Mouse (Mus musculus): ENCODE data around the gene Tanc1. TPM values are rescaled to one million over a fixed set of nuclear protein-coding genes. Genes with fewer than 3 reads are reported as not detected.

Gene Tanc1
- polyA plus RNA-seq, 1 experiment from 2014 or later: 8.5 TPM

- H3K4me2 ChIP-seq: no peak overlapping the region
- H3K36me3 ChIP-seq: no peaks in the 10 kb centered on the region
- H3K27me3 ChIP-seq: no peaks in the 10 kb centered on the region
- no peak overlapping the region for H3K9ac ChIP-seq
- no peaks in the 10 kb centered on the region for H3K4me1 ChIP-seq (replicated peaks)
- 80% methylated on average over 14 of the region's 14 CpGs for WGBS
- H3K27ac ChIP-seq (replicated peaks): no peak overlapping the region
- no peak for ATAC-seq (ENCODE audit: low FRiP score, low read depth)
- no peaks in the 10 kb centered on the region for H3K9me3 ChIP-seq
- H3K4me3 ChIP-seq: no peak overlapping the region
Observed at GRCm38 (mm10) chr2:59799572-59799971, 187.7 kb downstream of the Tanc1 start.

DNA sequence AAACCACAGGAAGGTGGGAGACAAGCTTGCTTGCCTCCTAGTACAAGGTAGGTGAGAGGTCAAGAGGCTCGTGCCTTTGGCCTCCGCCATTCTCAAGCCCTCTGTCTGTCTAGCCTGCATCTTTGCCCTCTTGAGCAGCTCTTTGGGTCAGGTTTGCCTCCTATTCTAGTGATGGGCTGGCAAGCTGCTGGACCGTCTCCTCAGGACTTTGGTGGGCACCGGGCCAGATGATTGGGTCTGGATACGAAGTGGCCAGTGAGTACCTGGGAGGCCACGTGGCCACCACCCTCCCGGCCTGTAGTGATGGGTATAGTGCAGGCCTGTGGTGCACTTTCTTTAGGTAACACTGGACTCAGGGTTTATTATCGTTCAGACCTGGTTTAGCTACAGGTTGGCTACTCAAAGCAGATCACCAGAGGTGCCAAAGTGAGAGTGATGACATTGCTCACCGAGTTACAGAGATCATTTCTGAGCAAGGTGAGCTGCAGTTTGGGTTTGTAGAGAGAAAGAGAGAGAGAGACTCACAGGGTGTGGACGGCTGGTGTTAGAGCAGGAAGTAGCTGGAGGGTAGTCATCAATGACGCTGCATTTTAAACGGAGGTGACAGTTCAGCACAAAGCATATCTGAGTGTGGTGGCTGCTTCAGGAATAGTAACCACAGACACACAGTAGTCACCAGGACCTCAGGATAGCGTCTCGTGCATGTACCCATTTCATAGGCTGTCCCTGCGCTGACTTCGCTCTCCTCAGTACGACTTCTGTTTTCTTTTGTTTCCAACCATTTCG, 188.8 kb downstream of the Tanc1 start:
- H3K4me1 ChIP-seq (replicated peaks): no peaks in the 10 kb centered on the region; the same call in 1 of the 2 replicates
- no peaks in the 10 kb centered on the region for H3K27me3 ChIP-seq
- no peak for ATAC-seq (ENCODE audit: low FRiP score, low read depth)
- H3K9ac ChIP-seq: no peak overlapping the region
- H3K9me3 ChIP-seq: no peaks in the 10 kb centered on the region
- WGBS: 93% methylated on average over 18 of the region's 18 CpGs
- no peak overlapping the region for H3K4me3 ChIP-seq
- H3K4me2 ChIP-seq: no peak overlapping the region
- H3K27ac ChIP-seq (replicated peaks): no peak overlapping the region
- no peaks in the 10 kb centered on the region for H3K36me3 ChIP-seq

GRCm38 (mm10) chr2:59802722-59803387, 191.0 kb downstream of the Tanc1 start:
- no peaks in the 10 kb centered on the region for H3K36me3 ChIP-seq
- H3K4me2 ChIP-seq: no peak overlapping the region
- no peak for ATAC-seq (ENCODE audit: low FRiP score, low read depth)
- no peak overlapping the region for H3K9ac ChIP-seq
- no peaks in the 10 kb centered on the region for H3K27me3 ChIP-seq
- no peaks in the 10 kb centered on the region; the same call in 1 of the 2 replicates for H3K4me1 ChIP-seq (replicated peaks)
- WGBS: 87% methylated on average over 8 of the region's 8 CpGs
- H3K27ac ChIP-seq (replicated peaks): no peak overlapping the region
- no peaks in the 10 kb centered on the region for H3K9me3 ChIP-seq
- no peak overlapping the region for H3K4me3 ChIP-seq

- 28% methylated on average over 2 of the region's 2 CpGs for WGBS
- Histone ChIP-seq H3K9ac (no peak overlapping the region), H3K36me3 (no peaks in the 10 kb centered on the region), H3K4me1 (replicated peaks) (peaks cover 6% of the 10 kb centered on the region), H3K27ac (replicated peaks) (no peak overlapping the region), H3K4me2 (no peak overlapping the region), H3K9me3 (no peaks in the 10 kb centered on the region), H3K4me3 (no peak overlapping the region), H3K27me3 (no peaks in the 10 kb centered on the region)
- no peak for ATAC-seq (ENCODE audit: low FRiP score, low read depth)
Observed at GRCm38 (mm10) chr2:59805595-59805994, 193.8 kb downstream of the Tanc1 start.

GRCm38 (mm10) chr2:59806038-59806437, 194.2 kb downstream of the Tanc1 start:
- Histone ChIP-seq H3K36me3 (no peaks in the 10 kb centered on the region), H3K27me3 (no peaks in the 10 kb centered on the region), H3K9me3 (no peaks in the 10 kb centered on the region), H3K9ac (no peak overlapping the region), H3K4me1 (replicated peaks) (peaks cover 10% of the 10 kb centered on the region), H3K27ac (replicated peaks) (no peak overlapping the region), H3K4me3 (no peak overlapping the region), H3K4me2 (no peak overlapping the region)
- no peak for ATAC-seq (ENCODE audit: low FRiP score, low read depth)
- 30% methylated on average over 6 of the region's 6 CpGs for whole genome bisulfite sequencing

DNA sequence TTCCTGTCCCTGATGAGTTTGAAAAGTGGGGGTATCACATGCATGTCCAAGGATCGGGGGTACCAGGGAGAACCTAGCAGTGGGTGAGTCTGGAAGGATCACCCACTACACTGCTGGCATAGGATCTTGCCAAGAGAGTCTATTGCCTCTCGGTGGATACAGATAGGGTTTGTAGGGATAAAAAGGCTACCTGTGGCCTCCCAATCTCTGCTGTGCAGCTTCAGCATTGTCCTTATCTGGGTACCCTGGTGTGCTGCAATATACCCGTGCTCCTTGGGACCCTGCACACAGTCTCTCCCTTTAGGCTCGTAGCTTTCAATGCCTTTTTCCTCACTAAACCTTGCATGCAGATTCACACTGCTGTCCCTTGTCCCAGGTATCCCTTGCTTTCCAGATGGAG, 196.8 kb downstream of the Tanc1 start:
- Histone ChIP-seq H3K36me3 (no peaks in the 10 kb centered on the region), H3K4me3 (no peak overlapping the region), H3K9ac (no peak overlapping the region), H3K27me3 (no peaks in the 10 kb centered on the region), H3K4me1 (replicated peaks) (peaks cover 10% of the 10 kb centered on the region), H3K9me3 (no peaks in the 10 kb centered on the region), H3K4me2 (no peak overlapping the region), H3K27ac (replicated peaks) (no peak overlapping the region)
- ATAC-seq (ENCODE audit: low FRiP score, low read depth): no peak
- 92% methylated on average over 4 of the region's 4 CpGs for WGBS

GRCm38 (mm10) chr2:59810039-59810438, 198.2 kb downstream of the Tanc1 start:
- Histone ChIP-seq H3K36me3 (no peaks in the 10 kb centered on the region), H3K27ac (replicated peaks) (no peak overlapping the region), H3K4me1 (replicated peaks) (peaks cover 10% of the 10 kb centered on the region), H3K4me2 (no peak overlapping the region), H3K4me3 (no peak overlapping the region), H3K9me3 (no peaks in the 10 kb centered on the region), H3K27me3 (no peaks in the 10 kb centered on the region), H3K9ac (no peak overlapping the region)
- WGBS: 70% methylated on average over 7 of the region's 7 CpGs
- no peak for ATAC-seq (ENCODE audit: low FRiP score, low read depth)

GRCm38 (mm10) chr2:59811247-59811646, 199.4 kb downstream of the Tanc1 start:
- no peaks in the 10 kb centered on the region for H3K36me3 ChIP-seq
- 64% methylated on average over 1 of the region's 1 CpGs for WGBS
- no peak overlapping the region for H3K4me2 ChIP-seq
- no peak overlapping the region for H3K27ac ChIP-seq (replicated peaks)
- H3K9ac ChIP-seq: no peak overlapping the region
- no peaks in the 10 kb centered on the region for H3K9me3 ChIP-seq
- H3K4me3 ChIP-seq: no peak overlapping the region
- H3K4me1 ChIP-seq (replicated peaks): peaks cover 10% of the 10 kb centered on the region
- H3K27me3 ChIP-seq: no peaks in the 10 kb centered on the region
- ATAC-seq (ENCODE audit: low FRiP score, low read depth): no peak

- no peak overlapping the region for H3K9ac ChIP-seq
- H3K9me3 ChIP-seq: no peaks in the 10 kb centered on the region
- no peak overlapping the region for H3K27ac ChIP-seq (replicated peaks)
- no peak overlapping the region for H3K4me2 ChIP-seq
- H3K4me1 ChIP-seq (replicated peaks): peaks cover 10% of the 10 kb centered on the region
- 88% methylated on average over 1 of the region's 1 CpGs for WGBS
- H3K4me3 ChIP-seq: no peak overlapping the region
- no peaks in the 10 kb centered on the region for H3K36me3 ChIP-seq
- H3K27me3 ChIP-seq: no peaks in the 10 kb centered on the region
- ATAC-seq (ENCODE audit: low FRiP score, low read depth): no peak
Observed at GRCm38 (mm10) chr2:59812641-59813040, 200.8 kb downstream of the Tanc1 start.

DNA sequence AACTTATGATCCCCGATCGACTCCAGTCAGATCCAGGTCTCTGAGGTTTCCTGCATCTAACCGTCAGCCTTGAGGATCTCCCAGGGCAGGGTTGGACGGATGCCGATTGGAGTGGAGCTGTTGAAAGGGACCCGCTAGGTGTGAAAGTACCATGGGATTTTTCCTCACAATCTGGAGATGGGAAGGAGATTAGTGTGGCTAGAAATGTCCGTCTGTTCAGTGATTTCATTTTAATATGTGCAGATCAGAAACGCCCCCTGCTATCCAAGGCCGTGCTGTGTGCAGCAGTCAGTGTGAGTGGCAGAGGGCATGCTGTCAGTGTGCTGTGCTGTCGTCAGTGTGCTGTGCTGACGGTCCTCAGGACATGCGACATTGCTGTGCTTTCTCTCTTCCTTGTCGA, 201.6 kb downstream of the Tanc1 start:
- H3K27me3 ChIP-seq: no peaks in the 10 kb centered on the region
- H3K9ac ChIP-seq: no peak overlapping the region
- no peak overlapping the region for H3K27ac ChIP-seq (replicated peaks)
- no peaks in the 10 kb centered on the region for H3K36me3 ChIP-seq
- H3K4me2 ChIP-seq: no peak overlapping the region
- peaks cover 10% of the 10 kb centered on the region for H3K4me1 ChIP-seq (replicated peaks)
- peak; percentile 57 for ATAC-seq (ENCODE audit: low FRiP score, low read depth)
- H3K9me3 ChIP-seq: no peaks in the 10 kb centered on the region
- H3K4me3 ChIP-seq: no peak overlapping the region
- 76% methylated on average over 13 of the region's 13 CpGs for WGBS

- Histone ChIP-seq H3K4me3 (no peak overlapping the region), H3K4me2 (no peak overlapping the region), H3K27me3 (no peaks in the 10 kb centered on the region), H3K9ac (no peak overlapping the region), H3K4me1 (replicated peaks) (peaks cover 16% of the 10 kb centered on the region), H3K36me3 (no peaks in the 10 kb centered on the region), H3K27ac (replicated peaks) (no peak overlapping the region), H3K9me3 (no peaks in the 10 kb centered on the region)
- no peak for ATAC-seq (ENCODE audit: low FRiP score, low read depth)
- WGBS: 95% methylated on average over 8 of the region's 8 CpGs
Observed at GRCm38 (mm10) chr2:59814997-59815396, 203.2 kb downstream of the Tanc1 start.

GRCm38 (mm10) chr2:59818663-59819062, 206.8 kb downstream of the Tanc1 start:
- Histone ChIP-seq H3K27ac (replicated peaks) (0 out of 2 replicates have a peak overlapping the region, but pooled peaks have one; percentile 56), H3K4me1 (replicated peaks) (peaks cover 6% of the 10 kb centered on the region; the same call in 1 of the 2 replicates), H3K4me2 (no peak overlapping the region), H3K27me3 (no peaks in the 10 kb centered on the region), H3K36me3 (no peaks in the 10 kb centered on the region), H3K4me3 (no peak overlapping the region), H3K9me3 (no peaks in the 10 kb centered on the region), H3K9ac (no peak overlapping the region)
- ATAC-seq (ENCODE audit: low FRiP score, low read depth): no peak
- 98% methylated on average over 15 of the region's 15 CpGs for WGBS
